Mouse (Mus musculus) MEL (cell line): ENCODE measurements around the gene Bclaf1. TPM values are rescaled to one million over a fixed set of nuclear protein-coding genes. Genes with fewer than 3 reads are reported as not detected.

ENCODE experiments used
- DNase-seq: peaks from one replicate; pipeline ENCODE4 v3.0.0; 2011; ENCODE audit warnings: low read depth, low spot score
- H3K27ac ChIP-seq: 2 replicates; pipeline ENCODE4 v1.5.1; 2012; ENCODE audit warnings: low read depth, mild to moderate bottlenecking, control low read depth, low read length, moderate library complexity; ENCODE audit not compliant: control insufficient read depth
- H3K27me3 ChIP-seq, 2 experiments: fragments of 150-350 bp in 1 of 2; sonication (generic) in 1 of 2; 2 replicates each; pipeline ENCODE4 v1.6.1; 2012; ENCODE audit warnings: low read length in 2 of 2, mild to moderate bottlenecking in 2 of 2, improper control_type of control experiment in 1 of 2, moderate library complexity in 1 of 2; ENCODE audit not compliant: insufficient read depth in 2 of 2, control insufficient read depth in 1 of 2
- H3K36me3 ChIP-seq, 2 experiments: 2 replicates each; pipeline ENCODE4 v1.6.1; 2012 to 2014; ENCODE audit warnings: low read length in 2 of 2, improper control_type of control experiment in 1 of 2, inconsistent platforms in 1 of 2, mild to moderate bottlenecking in 1 of 2; ENCODE audit not compliant: insufficient read depth in 2 of 2, control insufficient read depth in 1 of 2
- H3K4me1 ChIP-seq, 2 experiments: fragments of 150-350 bp in 1 of 2; sonication (generic) in 1 of 2; 2 replicates each; pipeline ENCODE4 v1.6.1; 2012; ENCODE audit warnings: low read length in 2 of 2, improper control_type of control experiment in 1 of 2, mild to moderate bottlenecking in 1 of 2; ENCODE audit not compliant: insufficient read depth in 2 of 2, control insufficient read depth in 1 of 2
- H3K4me3 ChIP-seq, 2 experiments: fragments of 150-350 bp in 1 of 2; sonication (generic) in 1 of 2; 2 replicates each; pipeline ENCODE4 v1.5.1; 2012; ENCODE audit warnings: low read depth in 2 of 2, low read length in 2 of 2, mild to moderate bottlenecking in 2 of 2, moderate library complexity in 2 of 2, control low read depth in 1 of 2, improper control_type of control experiment in 1 of 2; ENCODE audit not compliant: control insufficient read depth in 1 of 2, insufficient read depth in 1 of 2
- H3K79me2 ChIP-seq: 2 replicates; pipeline ENCODE4 v1.6.1; 2012; ENCODE audit warnings: mild to moderate bottlenecking, low read length, moderate library complexity; ENCODE audit not compliant: control insufficient read depth, poor library complexity, insufficient read depth
- H3K9ac ChIP-seq: 2 replicates; pipeline ENCODE4 v1.6.1; 2012; ENCODE audit warnings: low read depth, mild to moderate bottlenecking, control low read depth, low read length, moderate library complexity; ENCODE audit not compliant: control insufficient read depth, poor library complexity, severe bottlenecking
- H3K9me3 ChIP-seq: fragments of 150-350 bp; sonication (generic); replicated peaks from 2 replicates; pipeline ENCODE4 v1.6.1; 2012; ENCODE audit warnings: mild to moderate bottlenecking, low read length, improper control_type of control experiment, moderate library complexity; ENCODE audit not compliant: insufficient read depth
- BHLHE40 ChIP-seq: IDR thresholded peaks from 2 replicates; pipeline ENCODE4 v1.6.1; 2012; ENCODE audit warnings: low read depth, mild to moderate bottlenecking, inconsistent platforms, low read length, improper control_type of control experiment, borderline replicate concordance
- CTCF ChIP-seq, 3 experiments: IDR thresholded peaks in 2 of 3; conservative IDR thresholded peaks in 1 of 3; 2 replicates each; pipeline ENCODE4 v1.5.1; 2011 to 2012; ENCODE audit warnings: low read length in 3 of 3, low read depth in 2 of 3, mild to moderate bottlenecking in 2 of 3, improper control_type of control experiment in 1 of 3, inconsistent platforms in 1 of 3, mixed read lengths in 1 of 3, moderate library complexity in 1 of 3; ENCODE audit not compliant: control insufficient read depth in 1 of 3, insufficient read depth in 1 of 3, poor library complexity in 1 of 3, severe bottlenecking in 1 of 3
- EP300 ChIP-seq, 2 experiments: IDR thresholded peaks; 2 replicates each; pipeline ENCODE4 v1.6.1; 2011; ENCODE audit warnings: improper control_type of control experiment in 2 of 2, low read length in 2 of 2, low read depth in 1 of 2, mild to moderate bottlenecking in 1 of 2
- GABPA ChIP-seq: IDR thresholded peaks from 2 replicates; pipeline ENCODE4 v1.6.1; 2012; ENCODE audit warnings: low read depth, mild to moderate bottlenecking, inconsistent platforms, low read length, improper control_type of control experiment, moderate library complexity
- HCFC1 ChIP-seq: IDR thresholded peaks from 2 replicates; pipeline ENCODE4 v1.6.1; 2012; ENCODE audit warnings: low read depth, mild to moderate bottlenecking, inconsistent platforms, low read length, improper control_type of control experiment, moderate library complexity
- MAX ChIP-seq: IDR thresholded peaks from 2 replicates; pipeline ENCODE4 v1.6.1; 2011; ENCODE audit warnings: low read length, improper control_type of control experiment
- MXI1 ChIP-seq: IDR thresholded peaks from 2 replicates; pipeline ENCODE4 v1.6.1; 2011; ENCODE audit warnings: mild to moderate bottlenecking, low read depth, low read length, improper control_type of control experiment
- MYC ChIP-seq: IDR thresholded peaks from 2 replicates; pipeline ENCODE4 v1.6.1; 2011; ENCODE audit warnings: low read depth, mild to moderate bottlenecking, low read length, improper control_type of control experiment, moderate library complexity
- NELFE ChIP-seq: IDR thresholded peaks from 2 replicates; pipeline ENCODE4 v1.6.1; 2011; ENCODE audit warnings: low read depth, low read length, improper control_type of control experiment
- POLR2A ChIP-seq, 2 experiments: IDR thresholded peaks; 2 replicates each; pipeline ENCODE4 v1.6.1; 2011 to 2012; ENCODE audit warnings: low read length in 2 of 2, mild to moderate bottlenecking in 2 of 2, control low read depth in 1 of 2, improper control_type of control experiment in 1 of 2, low read depth in 1 of 2, moderate library complexity in 1 of 2; ENCODE audit not compliant: control insufficient read depth in 1 of 2, insufficient read depth in 1 of 2, poor library complexity in 1 of 2
- POLR2AphosphoS2 ChIP-seq: IDR thresholded peaks from 2 replicates; pipeline ENCODE4 v1.6.1; 2011; ENCODE audit warnings: low read length, improper control_type of control experiment
- RAD21 ChIP-seq: IDR thresholded peaks from 2 replicates; pipeline ENCODE4 v1.6.1; 2011; ENCODE audit warnings: mild to moderate bottlenecking, low read depth, low read length, improper control_type of control experiment
- RCOR1 ChIP-seq: IDR thresholded peaks from 2 replicates; pipeline ENCODE4 v1.6.1; 2012; ENCODE audit warnings: low read depth, mild to moderate bottlenecking, inconsistent platforms, low read length, improper control_type of control experiment
- SIN3A ChIP-seq: IDR thresholded peaks from 2 replicates; pipeline ENCODE4 v1.6.1; 2012; ENCODE audit warnings: low read length, improper control_type of control experiment, inconsistent platforms
- SMC3 ChIP-seq: IDR thresholded peaks from 2 replicates; pipeline ENCODE4 v1.6.1; 2011; ENCODE audit warnings: low read depth, low read length, improper control_type of control experiment
- TAL1 ChIP-seq: IDR thresholded peaks from 2 replicates; pipeline ENCODE4 v1.6.1; 2012; ENCODE audit warnings: mild to moderate bottlenecking, inconsistent platforms, low read length, moderate library complexity, mixed read lengths
- ZKSCAN1 ChIP-seq: IDR thresholded peaks from 2 replicates; pipeline ENCODE4 v1.6.1; 2012; ENCODE audit warnings: low read depth, mild to moderate bottlenecking, inconsistent platforms, low read length, improper control_type of control experiment, moderate library complexity
- ZNF384 ChIP-seq: IDR thresholded peaks from 2 replicates; pipeline ENCODE4 v1.6.1; 2012; ENCODE audit warnings: low read depth, mild to moderate bottlenecking, inconsistent platforms, low read length, improper control_type of control experiment
- polyA plus RNA-seq, 2 experiments: library from polyadenylated mRNA; stranded (reverse) in 1 of 2; unstranded in 1 of 2; fragments of >175 nt in 1 of 2; fragments of >200 nt in 1 of 2; gene quantifications; 2 replicates each; pipeline versions ENCODE4 v1.2.1 to v1.2.4; 2012; ENCODE audit warnings: low replicate concordance in 2 of 2, low read depth in 1 of 2; ENCODE audit not compliant: insufficient read length in 2 of 2, insufficient read depth in 1 of 2, missing spikeins in 1 of 2
- total RNA-seq: library from RNA; depleted of rRNA; stranded (reverse); fragments of 300-350 nt; gene quantifications from 2 replicates; pipeline ENCODE4 v1.2.3, GENCODE M21; 2012

The Bclaf1 gene
- total and polyA plus RNA-seq, 3 experiments = 94.0 to 412 (median 171) TPM

DNA sequence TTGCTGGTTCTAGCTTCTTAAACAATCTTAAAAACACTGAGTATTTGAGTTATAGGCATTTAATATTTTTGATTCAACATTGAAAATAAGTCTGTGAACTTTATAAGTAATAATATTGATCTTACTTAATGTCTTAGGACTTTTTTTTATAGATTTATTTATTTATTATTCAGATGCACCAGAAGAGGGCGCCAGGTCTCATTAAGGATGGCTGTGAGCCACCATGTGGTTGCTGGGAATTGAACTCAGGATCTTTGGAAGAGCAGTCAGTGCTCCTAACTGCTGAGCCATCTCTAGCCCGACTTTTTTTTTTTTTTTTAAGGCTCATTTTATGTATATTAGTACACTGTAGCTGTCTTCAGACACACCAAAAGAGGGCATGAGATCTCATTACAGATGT is 2.5 kb downstream of the Bclaf1 start:
- Histone ChIP-seq H3K27me3 (no peaks in the 10 kb centered on the region), H3K4me3 (peak overlapping the region; percentile 13 to 64; a peak in 3 of 4 replicates), H3K27ac (no peak overlapping the region), H3K9ac (peak overlapping the region; percentile 92; the same call in 1 of the 2 replicates), H3K79me2 (peaks cover 64% of the 10 kb centered on the region), H3K36me3 (peaks cover 37 to 50% of the 10 kb centered on the region in 2 experiments)
- peak; percentile 67 for DNase-seq
- TF ChIP-seq MXI1 (0 out of 2 replicates have a peak, but pooled peaks have one; percentile 26), NELFE (no peak), SMC3 (no peak), RAD21 (no peak), SIN3A (peak; percentile 39; the same call in 1 of the 2 replicates), CTCF (IDR thresholded peaks at IDR 0.05 in 2 of 3, conservative IDR thresholded peaks at IDR 0.05 in 1 of 3; ENCODE audit: control insufficient read depth in 1 of 3, insufficient read depth in 1 of 3, low read depth in 2 of 3, low read length in 3 of 3, poor library complexity in 1 of 3, severe bottlenecking in 1 of 3) (peak; percentile 26 to 39 (median 31); a peak in 5 of 6 replicates), TAL1 (no peak), POLR2AphosphoS2 (no peak), RCOR1 (no peak), ZKSCAN1 (no peak), ZNF384 (peak; percentile 73), EP300 (IDR thresholded peaks at IDR 0.05; ENCODE audit: low read depth in 1 of 2, low read length in 2 of 2) (no peak), MYC (0 out of 2 replicates have a peak, but pooled peaks have one; percentile 58), BHLHE40 (no peak)
- TF ChIP-seq, all 39 proteins: peak for 5
- Histone ChIP-seq H3K4me1 (peaks cover 10 to 13% of the 10 kb centered on the region in 2 experiments; a peak in 3 of 4 replicates), H3K9me3 (no peaks in the 10 kb centered on the region)

DNA sequence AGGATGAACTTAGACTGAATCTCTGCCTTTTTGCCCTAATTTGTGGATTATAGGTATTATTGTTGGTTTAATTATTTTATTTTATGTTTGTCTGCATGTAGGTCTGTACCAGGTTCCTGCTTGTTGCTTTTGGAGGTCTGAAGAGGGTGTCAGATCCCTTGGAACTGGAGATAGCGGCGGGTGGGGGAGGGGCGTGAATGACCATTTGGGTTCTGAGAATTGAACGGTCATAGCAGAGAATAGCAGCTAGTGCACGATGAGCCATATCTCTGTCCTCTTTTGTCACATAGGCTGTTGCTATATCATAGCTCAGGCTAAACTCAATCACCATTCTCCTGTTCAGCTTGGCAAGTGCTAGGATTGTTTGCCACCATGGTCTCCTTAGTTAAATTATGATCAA is 5.2 kb downstream of the Bclaf1 start:
- no peak overlapping the region for H3K27ac ChIP-seq
- H3K4me3 ChIP-seq = no peak overlapping the region
- H3K9me3 ChIP-seq = no peaks in the 10 kb centered on the region
- H3K27me3 ChIP-seq = no peaks in the 10 kb centered on the region
- peaks cover 56 to 58% of the 10 kb centered on the region in 2 experiments for H3K36me3 ChIP-seq
- peaks cover 64% of the 10 kb centered on the region for H3K79me2 ChIP-seq
- TF ChIP-seq RCOR1 (no peak), ZKSCAN1 (no peak), POLR2AphosphoS2 (no peak), POLR2A (IDR thresholded peaks at IDR 0.05; ENCODE audit: control insufficient read depth in 1 of 2, insufficient read depth in 1 of 2, low read depth in 1 of 2, low read length in 2 of 2, poor library complexity in 1 of 2) (no peak), MAX (no peak), HCFC1 (no peak), GABPA (no peak)
- H3K4me1 ChIP-seq = peaks cover 7 to 10% of the 10 kb centered on the region in 2 experiments; a peak in 3 of 4 replicates
- DNase-seq = no peak
- H3K9ac ChIP-seq = no peak overlapping the region
